Mouse (Mus musculus): ENCODE measurements around the gene Elmsan1. TPM values are rescaled to one million over a fixed set of nuclear protein-coding genes. Genes with fewer than 3 reads are reported as not detected.

Gene Elmsan1
- total RNA-seq (2023) = 10 to 100 TPM; 66.3 to 71.8 TPM

DNA sequence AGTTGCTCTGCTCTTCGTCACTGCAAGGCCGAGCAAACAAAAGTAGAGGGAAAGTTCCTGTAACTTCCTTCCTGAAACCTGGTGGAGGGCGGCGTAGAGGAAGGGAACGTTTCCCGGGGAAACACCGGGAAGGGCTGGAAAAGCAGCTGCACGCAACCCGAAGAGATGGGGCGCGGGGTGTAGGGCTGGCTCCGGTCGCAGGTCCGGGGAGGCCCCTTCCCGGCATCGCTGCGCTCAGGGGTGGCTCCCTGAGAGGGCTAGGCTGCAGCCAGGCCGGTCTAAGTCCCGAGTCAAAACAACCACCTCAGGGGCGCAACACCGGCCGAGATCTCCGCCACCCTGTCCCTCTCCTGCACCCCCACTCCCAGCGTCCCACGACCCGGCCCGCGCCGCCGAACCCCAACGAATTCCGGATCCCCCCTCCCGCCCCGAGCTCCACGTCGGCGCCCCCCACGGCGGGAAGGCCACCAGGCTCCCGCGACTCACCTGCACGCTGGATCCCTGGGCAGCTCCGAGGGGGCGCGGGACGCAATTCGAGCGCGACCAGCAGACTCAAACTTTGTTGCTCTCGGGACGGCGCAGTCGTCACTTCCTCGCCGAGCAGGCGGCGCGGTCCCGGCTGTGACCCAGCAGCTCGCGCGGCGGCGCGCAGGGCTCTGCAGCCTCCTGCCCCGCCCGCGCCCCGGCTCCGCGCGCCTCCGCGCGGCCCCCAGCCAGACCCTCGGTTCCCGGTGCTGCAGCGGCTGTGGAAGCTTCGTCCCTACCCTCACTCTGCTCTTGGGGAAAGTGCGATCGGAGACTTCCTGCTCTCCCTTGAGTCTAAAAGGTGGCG is at the start of gene Elmsan1:
TSS of gene Elmsan1 (minus strand) at position 593 of the 832 bp plus-strand sequence.

DNA sequence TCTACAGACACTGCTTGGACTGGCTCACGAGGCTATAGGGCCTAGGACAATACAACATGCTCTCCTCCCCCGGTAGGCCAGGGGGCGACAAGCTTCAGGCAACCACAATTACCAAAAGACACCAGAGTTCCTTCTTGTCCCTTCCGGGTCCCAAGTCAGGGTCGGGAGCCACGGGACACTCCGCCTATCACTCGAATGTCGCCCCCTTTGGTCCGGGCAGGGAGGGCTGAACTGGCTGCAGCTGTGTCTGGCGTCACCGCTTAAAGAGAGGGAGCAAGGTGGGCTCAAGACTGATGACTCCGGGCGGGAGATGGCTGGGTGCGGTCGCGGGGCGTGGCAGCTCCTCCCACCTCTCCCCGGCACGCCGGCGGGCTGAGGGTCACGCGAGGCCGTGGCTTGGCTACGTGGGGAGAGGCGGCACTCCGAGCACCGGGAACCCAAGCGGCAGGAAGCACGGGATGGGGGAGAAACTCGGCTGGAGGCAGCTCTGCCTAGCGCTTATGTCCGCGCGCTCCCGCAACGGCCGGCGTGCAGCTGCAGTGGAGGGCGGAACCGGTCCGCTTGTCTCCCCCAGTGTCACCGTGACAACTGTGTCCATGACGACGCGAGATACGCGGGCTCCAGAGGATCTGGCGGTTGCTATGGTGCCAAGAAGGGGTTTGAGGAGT is 70.6 kb downstream of the Elmsan1 start, which contains the start of gene Pnma1:
TSS of gene Pnma1 (minus strand) at position 536 of the 668 bp plus-strand sequence.

DNA sequence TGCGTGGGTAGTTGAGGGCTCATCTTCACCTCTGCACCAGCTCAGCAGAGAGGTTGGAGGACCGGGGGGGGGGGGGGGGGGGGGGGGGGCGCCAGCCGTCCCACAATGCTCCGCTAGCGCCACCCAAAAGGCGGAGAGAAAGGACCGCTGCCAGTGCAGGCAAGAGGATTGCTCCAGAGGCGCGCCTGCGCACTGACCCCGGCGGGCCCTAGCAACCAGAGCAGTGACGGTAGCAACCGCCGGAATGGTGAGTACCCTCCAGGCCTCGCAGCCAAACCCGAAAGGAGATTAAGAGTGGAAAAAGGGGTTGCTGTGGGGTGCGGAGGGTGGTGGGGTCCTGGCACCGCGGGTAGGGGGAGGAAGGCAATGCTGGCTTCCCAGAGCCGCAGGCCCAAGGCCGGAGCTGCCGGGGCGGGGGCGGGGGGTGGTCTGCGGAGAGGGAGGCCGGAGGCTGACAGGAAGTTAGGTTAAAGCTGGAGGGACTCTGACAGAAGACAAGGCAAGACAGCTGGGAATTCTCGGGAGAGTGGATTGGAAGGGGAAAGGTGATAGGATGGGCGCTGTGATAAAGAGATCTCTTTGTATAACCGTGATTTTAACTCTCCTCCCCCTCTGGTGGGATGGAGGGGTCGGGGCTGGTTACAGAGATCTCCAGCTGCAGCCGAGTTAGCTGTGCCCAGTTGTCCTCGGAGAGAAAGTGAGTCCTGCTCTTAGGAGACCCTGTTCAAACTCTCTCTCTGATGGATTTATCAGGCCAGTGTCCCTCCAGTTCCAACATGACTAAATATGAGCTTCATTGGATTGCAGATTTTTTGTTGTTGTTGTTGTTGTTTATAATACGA is 104.3 kb downstream of the Elmsan1 start, which contains the start of gene Dnal1:
TSS of gene Dnal1 (plus strand) at position 214 of the 842 bp plus-strand sequence.

DNA sequence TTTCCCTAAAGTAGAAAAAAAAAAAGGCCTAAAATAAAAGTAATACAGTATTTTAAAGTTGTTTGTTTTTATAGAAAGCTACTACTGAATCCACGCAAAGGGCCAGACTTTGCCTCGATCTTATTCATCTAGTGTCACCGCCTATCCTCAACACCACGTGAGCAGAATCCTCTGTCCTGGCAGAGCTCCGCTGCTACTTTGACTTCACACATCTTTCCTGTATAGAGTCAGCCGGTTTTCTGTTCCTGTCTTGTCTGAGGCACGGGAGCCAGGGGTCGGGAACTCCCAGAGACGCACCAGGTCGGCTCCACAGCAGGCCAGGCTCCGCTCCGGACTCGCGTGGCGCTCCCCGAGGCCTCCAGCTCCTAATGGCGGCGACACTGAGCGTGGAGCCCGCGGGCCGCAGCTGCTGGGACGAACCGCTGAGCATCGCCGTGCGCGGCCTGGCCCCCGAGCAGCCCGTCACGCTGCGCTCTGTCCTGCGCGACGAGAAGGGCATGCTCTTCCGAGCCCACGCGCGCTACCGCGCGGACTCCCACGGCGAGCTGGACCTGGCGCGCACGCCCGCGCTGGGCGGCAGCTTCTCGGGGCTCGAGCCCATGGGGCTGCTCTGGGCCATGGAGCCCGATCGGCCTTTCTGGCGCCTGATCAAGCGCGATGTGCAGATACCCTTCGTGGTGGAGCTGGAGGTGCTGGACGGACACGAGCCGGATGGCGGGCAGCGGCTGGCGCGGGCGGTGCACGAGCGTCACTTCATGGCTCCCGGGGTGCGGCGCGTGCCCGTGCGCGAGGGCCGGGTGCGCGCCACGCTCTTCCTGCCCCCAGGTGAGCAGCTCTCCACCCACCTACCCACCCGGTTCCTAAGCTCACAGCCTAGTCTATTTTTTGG is 117.8 kb downstream of the Elmsan1 start, which contains the start of gene Acot6:
TSS of gene Acot6 (plus strand) at position 51 of the 889 bp plus-strand sequence.

Other genes with a start within 250 kb of the Elmsan1 start
- gene Heatr4, start 234.0 kb downstream of the Elmsan1 start, total RNA-seq (2023) = not detected
- 1 to 10 TPM; 4.3 to 5.3 TPM for gene Acot2, start 231.0 kb downstream of the Elmsan1 start, total RNA-seq (2023)
- 10 to 100 TPM; 20.0 to 20.2 TPM for gene Acot1, start 209.4 kb downstream of the Elmsan1 start, total RNA-seq (2023)
- under 1 TPM in 1 of 2 experiments, not detected in 1; 0.11 TPM for gene Acot4, start 180.5 kb downstream of the Elmsan1 start, total RNA-seq (2023)
- not detected for gene Gm49366, start 179.9 kb downstream of the Elmsan1 start, total RNA-seq (2023)
- gene Acot3, start 166.7 kb downstream of the Elmsan1 start, total RNA-seq (2023) = not detected
- gene Acot5, start 149.6 kb downstream of the Elmsan1 start, total RNA-seq (2023) = not detected
- under 1 TPM; 0.55 to 0.83 TPM for gene Acot6, start 118.2 kb downstream of the Elmsan1 start, total RNA-seq (2023)
- 1 to 10 TPM in 1 of 2 experiments, under 1 TPM in 1; 0.18 to 1.3 TPM for gene Dnal1, start 104.5 kb downstream of the Elmsan1 start, total RNA-seq (2023)
- 1 to 10 TPM; 1.9 to 2.9 TPM for gene Pnma1, start 70.4 kb downstream of the Elmsan1 start, total RNA-seq (2023)
- gene Ptgr2, start 66.4 kb upstream of the Elmsan1 start, total RNA-seq (2023) = 10 to 100 TPM; 15.0 to 16.0 TPM
- 10 to 100 TPM; 32.5 to 32.6 TPM for gene Zfp410, start 98.0 kb upstream of the Elmsan1 start, total RNA-seq (2023)
- 10 to 100 TPM; 13.4 to 13.5 TPM for gene Coq6, start 142.8 kb upstream of the Elmsan1 start, total RNA-seq (2023)
- under 1 TPM; 0.48 to 0.93 TPM for gene Fam161b, start 143.0 kb upstream of the Elmsan1 start, total RNA-seq (2023)
- 10 to 100 TPM; 18.4 to 20.1 TPM for gene Entpd5, start 190.1 kb upstream of the Elmsan1 start, total RNA-seq (2023)
- under 1 TPM; 0.31 to 0.46 TPM for gene Bbof1, start 190.2 kb upstream of the Elmsan1 start, total RNA-seq (2023)
- 10 to 100 TPM; 17.4 to 20.0 TPM for gene Rnf113a2, start 198.3 kb upstream of the Elmsan1 start, total RNA-seq (2023)
- gene Aldh6a1, start 232.1 kb upstream of the Elmsan1 start, total RNA-seq (2023) = 1 to 10 TPM; 2.6 to 4.3 TPM
- 1 to 10 TPM; 7.9 to 8.2 TPM for gene Lin52, start 232.5 kb upstream of the Elmsan1 start, total RNA-seq (2023)